Mouse (Mus musculus) layer of hippocampus, postnatal 10 days (tissue): ENCODE results near the gene Sema3f. TPM values are rescaled to one million over a fixed set of nuclear protein-coding genes. Genes with fewer than 3 reads are reported as not detected.

Experiments
- DNase-seq, 2 experiments: peaks; one replicate each; pipeline ENCODE4 v3.0.0; 2021; ENCODE audit warnings: low spot score in 2 of 2
- total RNA-seq, 2 experiments: library from RNA; stranded (reverse); gene quantifications; 2 replicates each; pipeline ENCODE4 v1.2.3; 2021

Sema3f gene
- total RNA-seq, 2 experiments from 2014 or later, result 6.7 to 9.1 TPM

DNA sequence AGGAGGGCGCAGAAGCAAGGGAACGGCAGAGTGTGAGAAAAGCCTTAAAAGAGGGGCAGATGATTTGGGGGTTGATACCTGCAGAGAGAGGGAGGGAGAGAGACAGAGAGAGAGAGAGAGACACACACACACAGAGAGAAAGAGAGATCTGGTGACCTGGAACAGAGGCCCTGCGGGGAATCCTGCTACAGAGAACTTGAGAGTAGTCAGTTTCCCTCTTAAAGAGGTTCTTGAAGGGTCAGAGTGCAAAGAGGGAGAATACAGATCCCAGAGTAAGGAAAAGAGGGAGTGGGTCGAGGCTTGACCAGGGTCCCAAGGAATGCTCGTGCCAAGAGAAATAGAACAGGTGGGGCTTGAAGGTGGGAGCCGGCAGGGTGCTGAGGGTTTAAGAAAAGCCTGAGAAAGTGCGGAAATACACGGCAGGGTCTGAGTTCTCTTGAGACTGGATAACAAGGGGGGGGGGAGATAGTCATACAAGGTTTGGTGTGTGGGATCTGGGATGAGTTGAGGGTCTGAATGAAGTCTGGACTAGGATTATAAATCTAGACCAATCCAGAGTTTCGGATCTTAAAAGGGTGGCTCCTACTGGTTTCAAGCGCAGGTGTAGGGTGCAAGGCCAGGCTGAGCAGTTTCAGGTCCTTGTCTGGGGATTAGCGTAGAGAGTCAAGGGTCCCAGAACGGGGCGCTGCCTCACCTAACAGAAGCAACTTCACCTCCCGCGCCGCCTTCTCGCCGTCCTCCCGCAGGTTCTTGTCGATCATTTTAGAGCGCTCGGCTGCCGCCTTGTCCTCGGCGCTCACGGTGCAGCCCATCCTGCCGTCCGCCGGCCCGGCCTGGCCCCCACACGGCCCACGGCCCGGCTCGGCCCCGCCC is 75.6 kb downstream of the Sema3f start:
- no peak for DNase-seq

DNA sequence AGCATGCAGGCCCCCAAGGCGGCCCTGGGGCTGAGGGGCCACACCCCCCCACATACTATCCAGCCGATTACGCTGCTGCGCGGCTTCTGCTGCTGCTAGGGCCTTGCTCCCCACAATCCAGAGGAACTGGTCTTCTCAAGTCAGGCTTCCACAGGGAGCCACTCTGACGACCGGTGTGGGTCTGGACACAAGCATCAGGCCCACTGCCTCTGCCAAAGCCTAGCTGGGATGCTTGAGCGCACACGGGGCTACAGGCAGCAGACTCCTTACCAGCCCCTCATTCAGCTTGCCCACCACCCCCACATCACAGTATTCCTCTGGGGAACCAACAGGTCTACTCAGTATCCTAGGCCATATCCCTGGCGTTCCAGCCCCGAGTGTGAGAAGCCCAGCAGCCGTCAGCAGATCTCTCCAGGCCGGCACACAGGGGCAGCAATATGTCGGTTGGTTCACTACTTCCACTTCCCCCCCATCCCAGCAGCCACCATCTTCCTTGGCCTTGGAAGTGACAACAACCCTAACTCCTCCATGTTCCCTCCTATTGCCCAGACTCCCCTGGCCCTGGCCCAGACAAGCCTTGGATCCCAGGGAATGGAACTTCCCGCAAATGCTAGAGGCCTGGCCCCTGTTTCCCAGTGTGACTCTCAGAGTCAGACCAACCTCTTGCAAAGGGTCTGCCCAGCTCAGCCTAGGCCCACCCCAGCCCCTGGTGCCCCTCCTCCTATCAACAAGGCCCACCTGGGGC is 76.4 kb downstream of the Sema3f start:
- peak; percentile 53 to 58 for DNase-seq

DNA sequence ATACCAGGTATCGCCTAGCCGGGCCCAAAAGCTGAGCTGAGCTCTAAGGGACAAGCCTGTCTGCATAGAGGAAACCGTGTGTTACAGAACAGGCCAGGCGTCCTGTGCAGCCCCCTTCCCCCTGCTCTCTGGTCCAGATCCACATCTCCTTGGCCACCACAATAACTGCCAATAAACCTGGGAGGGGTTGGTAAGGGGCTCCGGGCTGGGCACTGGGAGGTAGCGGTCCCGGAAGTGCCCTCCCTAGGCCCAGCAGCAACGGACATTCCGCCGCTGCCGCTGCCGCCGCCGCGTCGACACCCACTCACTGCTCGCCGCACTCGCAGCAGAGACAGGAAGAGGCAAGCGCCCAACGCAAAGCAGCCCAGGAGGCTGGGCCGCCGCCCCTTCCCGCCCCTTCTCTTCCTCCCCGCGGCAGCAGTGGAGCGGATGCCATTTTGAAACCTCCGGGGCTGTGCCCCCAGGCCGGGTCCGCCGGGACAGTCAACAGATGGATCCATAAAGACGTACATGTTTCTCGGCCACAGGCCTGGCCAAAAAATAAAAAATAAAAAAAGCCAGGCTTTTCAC is 77.1 kb downstream of the Sema3f start:
- DNase-seq, result peak; percentile 67 to 81

DNA sequence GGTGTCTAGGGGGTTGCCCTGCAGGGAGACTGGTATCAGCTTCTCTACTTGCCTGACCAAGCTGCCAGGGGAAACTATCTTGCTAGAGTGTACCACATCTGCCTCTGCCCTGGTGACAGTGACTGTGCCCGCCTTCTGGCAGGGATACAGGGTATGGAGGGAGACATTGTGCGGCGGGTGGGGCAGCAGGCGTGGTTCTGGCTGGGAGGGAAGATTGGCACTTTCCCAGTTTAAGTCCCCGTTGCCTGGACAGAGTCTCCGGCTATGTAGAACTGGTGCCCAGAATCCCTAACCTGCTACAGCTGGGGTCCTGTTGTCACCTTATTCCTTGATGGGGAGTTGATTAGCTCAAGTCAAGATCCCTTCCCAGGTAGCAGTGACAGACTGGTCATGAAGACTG is 77.8 kb downstream of the Sema3f start:
- peak in 1 of 2 experiments; percentile 60 for DNase-seq

DNA sequence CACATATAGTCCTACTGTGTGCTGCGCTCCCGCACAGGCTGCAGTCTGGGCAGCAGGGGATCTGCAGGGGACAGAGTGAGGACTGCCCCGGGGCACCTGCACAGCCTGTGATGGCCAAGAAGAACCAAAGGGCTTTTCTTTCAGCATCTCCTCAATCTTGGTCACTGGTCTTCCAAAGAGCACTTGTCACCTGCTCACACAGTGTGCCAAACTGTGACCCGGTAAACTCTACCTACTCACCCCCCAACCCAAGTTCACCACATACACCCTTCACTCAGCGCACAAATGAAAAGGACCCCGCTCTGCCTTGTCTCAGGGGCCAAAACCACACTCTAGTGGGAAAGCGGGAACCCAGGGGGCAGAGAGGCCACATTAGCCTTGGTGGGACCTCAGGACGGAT is 78.4 kb downstream of the Sema3f start:
- DNase-seq, result no peak

Other genes starting within 250 kb of the Sema3f start
- gene Tmem115, start 176.5 kb downstream of the Sema3f start, total RNA-seq, result 10 to 100 TPM; 33.2 to 33.3 TPM
- 10 to 100 TPM; 17.7 to 19.5 TPM for gene Cyb561d2, start 168.3 kb downstream of the Sema3f start, total RNA-seq
- 10 to 100 TPM; 31.1 to 33.1 TPM for gene Nprl2, start 168.2 kb downstream of the Sema3f start, total RNA-seq
- 1 to 10 TPM; 3.4 to 4.1 TPM for gene Zmynd10, start 163.2 kb downstream of the Sema3f start, total RNA-seq
- 10 to 100 TPM; 18.3 to 18.6 TPM for gene Rassf1, start 158.9 kb downstream of the Sema3f start, total RNA-seq
- gene Tusc2, start 147.2 kb downstream of the Sema3f start, total RNA-seq, result 10 to 100 TPM; 58.3 to 66.6 TPM
- 10 to 100 TPM; 19.8 to 21.0 TPM for gene Hyal2, start 142.5 kb downstream of the Sema3f start, total RNA-seq
- 1 to 10 TPM; 3.7 to 4.2 TPM for gene Hyal1, start 133.5 kb downstream of the Sema3f start, total RNA-seq
- 10 to 100 TPM; 10.7 to 11.9 TPM for gene Naa80, start 131.6 kb downstream of the Sema3f start, total RNA-seq
- gene Hyal3, start 129.7 kb downstream of the Sema3f start, total RNA-seq, result 1 to 10 TPM; 1.2 to 1.7 TPM
- gene Ifrd2, start 122.8 kb downstream of the Sema3f start, total RNA-seq, result 10 to 100 TPM; 13.2 to 14.1 TPM
- gene Sema3b, start 101.2 kb downstream of the Sema3f start, total RNA-seq, result 1 to 10 TPM; 3.5 to 3.7 TPM
- gene Gnai2, start 75.1 kb downstream of the Sema3f start, total RNA-seq, result 100 to 1,000 TPM; 254 to 263 TPM
- gene Slc38a3, start 40.9 kb downstream of the Sema3f start, total RNA-seq, result 100 to 1,000 TPM in 1 of 2 experiments, 10 to 100 TPM in 1; 96.5 to 109 TPM
- gene Gnat1, start 30.8 kb downstream of the Sema3f start, total RNA-seq, result 1 to 10 TPM in 1 of 2 experiments, under 1 TPM in 1; 0.71 to 1.1 TPM
- gene Rbm5, start 60.5 kb upstream of the Sema3f start, total RNA-seq, result 100 to 1,000 TPM; 159 to 181 TPM
- 10 to 100 TPM; 59.4 to 68.4 TPM for gene Rbm6, start 162.8 kb upstream of the Sema3f start, total RNA-seq
- gene Mon1a, start 177.7 kb upstream of the Sema3f start, total RNA-seq, result 10 to 100 TPM; 15.4 TPM
- gene Mst1r, start 196.4 kb upstream of the Sema3f start, total RNA-seq, result 1 to 10 TPM; 4.2 to 7.2 TPM
- not detected for gene Actl11, start 218.0 kb upstream of the Sema3f start, total RNA-seq
- 100 to 1,000 TPM; 441 to 473 TPM for gene Camkv, start 225.2 kb upstream of the Sema3f start, total RNA-seq
- gene Traip, start 239.7 kb upstream of the Sema3f start, total RNA-seq, result 10 to 100 TPM; 19.6 to 25.9 TPM